Mouse (Mus musculus) MEL (cell line): ENCODE measurements around the gene Mrpl27.

ENCODE experiments used
- CTCF ChIP-seq, 3 experiments: IDR thresholded peaks in 2 of 3; conservative IDR thresholded peaks in 1 of 3; 2 replicates each; pipeline ENCODE4 v1.5.1; 2011 to 2012; ENCODE audit warnings: low read length in 3 of 3, low read depth in 2 of 3, mild to moderate bottlenecking in 2 of 3, improper control_type of control experiment in 1 of 3, inconsistent platforms in 1 of 3, mixed read lengths in 1 of 3, moderate library complexity in 1 of 3; ENCODE audit not compliant: control insufficient read depth in 1 of 3, insufficient read depth in 1 of 3, poor library complexity in 1 of 3, severe bottlenecking in 1 of 3
- ETS1 ChIP-seq: IDR thresholded peaks from 2 replicates; pipeline ENCODE4 v1.6.1; 2012; ENCODE audit warnings: low read depth, mild to moderate bottlenecking, inconsistent platforms, low read length, improper control_type of control experiment, moderate library complexity
- MYC ChIP-seq: IDR thresholded peaks from 2 replicates; pipeline ENCODE4 v1.6.1; 2011; ENCODE audit warnings: low read depth, mild to moderate bottlenecking, low read length, improper control_type of control experiment, moderate library complexity
- POLR2A ChIP-seq, 2 experiments: IDR thresholded peaks; 2 replicates each; pipeline ENCODE4 v1.6.1; 2011 to 2012; ENCODE audit warnings: low read length in 2 of 2, mild to moderate bottlenecking in 2 of 2, control low read depth in 1 of 2, improper control_type of control experiment in 1 of 2, low read depth in 1 of 2, moderate library complexity in 1 of 2; ENCODE audit not compliant: control insufficient read depth in 1 of 2, insufficient read depth in 1 of 2, poor library complexity in 1 of 2
- RAD21 ChIP-seq: IDR thresholded peaks from 2 replicates; pipeline ENCODE4 v1.6.1; 2011; ENCODE audit warnings: mild to moderate bottlenecking, low read depth, low read length, improper control_type of control experiment
- TAL1 ChIP-seq: IDR thresholded peaks from 2 replicates; pipeline ENCODE4 v1.6.1; 2012; ENCODE audit warnings: mild to moderate bottlenecking, inconsistent platforms, low read length, moderate library complexity, mixed read lengths
- ZKSCAN1 ChIP-seq: IDR thresholded peaks from 2 replicates; pipeline ENCODE4 v1.6.1; 2012; ENCODE audit warnings: low read depth, mild to moderate bottlenecking, inconsistent platforms, low read length, improper control_type of control experiment, moderate library complexity

DNA sequence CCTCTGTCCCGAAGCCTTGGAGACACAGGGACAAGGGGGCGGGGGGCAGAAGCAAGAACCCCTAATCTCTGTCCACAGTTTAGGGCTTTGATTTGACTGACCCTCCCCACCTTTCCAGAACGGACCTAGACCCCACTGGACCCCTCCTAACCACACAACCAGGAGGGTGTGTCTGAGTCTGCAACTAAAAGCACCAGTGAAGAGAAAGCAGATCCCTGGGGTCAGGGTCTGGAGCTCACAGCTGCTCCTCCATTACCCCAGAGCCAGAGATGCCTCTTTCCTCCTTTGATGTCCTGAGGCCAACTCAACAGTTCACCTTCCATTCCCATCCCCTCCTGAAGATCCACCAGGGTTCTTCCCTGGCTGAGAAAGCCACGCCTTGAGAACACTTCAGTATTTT is 22.7 kb downstream of the Mrpl27 start:
- TF ChIP-seq POLR2A (IDR thresholded peaks at IDR 0.05; ENCODE audit: control insufficient read depth in 1 of 2, insufficient read depth in 1 of 2, low read depth in 1 of 2, low read length in 2 of 2, poor library complexity in 1 of 2) (no peak), TAL1 (no peak), ETS1 (no peak), ZKSCAN1 (no peak), CTCF (IDR thresholded peaks at IDR 0.05 in 2 of 3, conservative IDR thresholded peaks at IDR 0.05 in 1 of 3; ENCODE audit: control insufficient read depth in 1 of 3, insufficient read depth in 1 of 3, low read depth in 2 of 3, low read length in 3 of 3, poor library complexity in 1 of 3, severe bottlenecking in 1 of 3) (no peak), RAD21 (no peak), MYC (no peak)
